In the genomic region with DNA sequence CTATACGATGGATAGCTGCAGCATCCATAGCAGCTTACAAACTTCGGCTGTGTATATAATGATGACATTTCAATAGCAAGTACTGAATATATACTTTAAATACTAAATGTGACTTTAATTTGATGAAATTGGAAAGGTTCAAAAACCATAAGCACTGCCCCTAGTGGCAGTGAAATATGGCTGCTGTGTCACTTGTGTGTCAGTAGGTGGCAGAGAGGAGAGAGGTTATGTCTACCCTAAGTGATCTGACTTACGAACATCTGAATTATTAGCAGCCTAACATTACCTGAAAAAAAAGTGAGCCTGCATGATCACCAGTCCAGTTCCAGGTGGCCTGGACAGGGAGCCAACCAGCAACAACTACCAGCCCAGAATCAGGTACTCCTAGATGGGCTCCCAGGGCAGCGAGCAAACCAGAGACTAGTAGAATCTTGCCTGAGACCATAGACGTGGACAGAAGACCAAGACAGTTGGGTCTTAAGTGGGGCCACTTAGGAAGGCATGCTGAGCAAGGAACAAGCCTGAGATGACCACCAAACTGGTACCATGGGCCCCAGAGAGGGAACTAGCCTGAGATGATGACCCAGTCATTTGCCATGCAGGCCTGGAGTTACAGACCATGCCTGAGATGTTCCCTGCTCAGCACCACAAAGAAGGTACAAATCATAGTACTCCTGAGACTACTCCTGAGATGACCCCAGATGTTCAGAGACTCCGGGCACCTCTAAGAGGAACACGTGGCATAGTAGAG, we compare ENCODE assay signal across 9 mouse cellular contexts.
DNase-seq lines count a peak whose midpoint lies in the region.
"Had no signal": no experiment of that assay in that cellular context is flagged by ENCODE, and none has a peak within 500 bp of the region (broad histone marks: within the 10 kb centered on the region; RNA-seq: fewer than 3 reads in every experiment).

No protein-coding gene starts in this region.

- no peaks in the 10 kb centered on the region for H3K4me1 ChIP-seq in embryonic facial prominence, embryonic 10.5 days
- H3K4me1 ChIP-seq: liver, embryonic 15.5 days had no signal

- WGBS in embryonic facial prominence, embryonic 10.5 days, result 79% methylated on average over 7 of the region's 7 CpGs

- no peaks in the 10 kb centered on the region for H3K9me3 ChIP-seq in embryonic facial prominence, embryonic 10.5 days
- H3K9me3 ChIP-seq: liver, embryonic 15.5 days had no signal

- H3K36me3 ChIP-seq in embryonic facial prominence, embryonic 10.5 days (replicated peaks), result no peaks in the 10 kb centered on the region
- H3K36me3 ChIP-seq: liver, embryonic 15.5 days had no signal

- no peaks in the 10 kb centered on the region for H3K27me3 ChIP-seq in embryonic facial prominence, embryonic 10.5 days (replicated peaks; ENCODE audit: low read depth, poor library complexity, severe bottlenecking)
- H3K27me3 ChIP-seq: liver, embryonic 15.5 days had no signal

- no peak overlapping the region for H3K27ac ChIP-seq in embryonic facial prominence, embryonic 10.5 days (replicated peaks)
- H3K27ac ChIP-seq: liver, embryonic 15.5 days had no signal

- DNase-seq in adrenal gland, postnatal 10 days, result peak; percentile 13
- no peak for DNase-seq in adrenal gland, adult 18-20 months (ENCODE audit: low spot score in 2 of 2)
- DNase-seq in kidney, adult 18-20 months, result peak; percentile 3
- no peak for DNase-seq in kidney, postnatal 10 days
- DNase-seq in 416B (ENCODE audit: low read depth), result peak; percentile 49
- DNase-seq in embryonic facial prominence, embryonic 10.5 days (ENCODE audit: low spot score), result peak; percentile 10
- DNase-seq in urinary bladder, adult 2 months (ENCODE audit: low spot score), result no peak
- no peak for DNase-seq in Muller cell, postnatal 12 days (ENCODE audit: inconsistent ontology term)

- H3K4me3 ChIP-seq in embryonic facial prominence, embryonic 10.5 days, result no peak overlapping the region
- H3K4me3 ChIP-seq: liver, embryonic 15.5 days had no signal

Comparison
In these comparisons a context has a peak if more than half of its experiments do, and no peak if none do; other contexts are left out.
1. DNase-seq: peak in adrenal gland, postnatal 10 days (single experiment), kidney, adult 18-20 months (single experiment), 416B (single experiment) and embryonic facial prominence, embryonic 10.5 days (single experiment); none in adrenal gland, adult 18-20 months (0 of 2), kidney, postnatal 10 days (single experiment), urinary bladder, adult 2 months (single experiment) and Muller cell, postnatal 12 days (single experiment).